8 mouse cellular contexts compared by ENCODE assay signal in genomic region chr17:26451651-26452295, GRCm38 (mm10). TPM values are rescaled to one million over a fixed set of nuclear protein-coding genes. Genes with fewer than 3 reads are reported as not detected.
DNase-seq lines count a peak whose midpoint lies in the region; ATAC-seq and TF ChIP-seq lines count a peak whose summit lies in the region.

No protein-coding gene starts in this region.

- no peak overlapping the region for H3K4me3 ChIP-seq in midbrain, embryonic 11.5 days (ENCODE audit: low read depth, low read length)
- no peak overlapping the region for H3K4me3 ChIP-seq in midbrain, embryonic 13.5 days (replicated peaks)
- H3K4me3 ChIP-seq in embryonic facial prominence, embryonic 15.5 days (replicated peaks), result no peak overlapping the region
- H3K4me3 ChIP-seq in heart, postnatal 0 days (ENCODE audit: low read depth, low read length), result no peak overlapping the region
- H3K4me3 ChIP-seq in limb, embryonic 10.5 days, result no peak overlapping the region

- H3K4me1 ChIP-seq in midbrain, embryonic 11.5 days (ENCODE audit: control insufficient read depth, insufficient read depth, low read length), result no peaks in the 10 kb centered on the region
- H3K4me1 ChIP-seq in midbrain, embryonic 13.5 days (replicated peaks), result no peaks in the 10 kb centered on the region
- peaks cover 11% of the 10 kb centered on the region for H3K4me1 ChIP-seq in embryonic facial prominence, embryonic 15.5 days
- peaks cover 10% of the 10 kb centered on the region for H3K4me1 ChIP-seq in heart, postnatal 0 days (ENCODE audit: control insufficient read depth, insufficient read depth)
- H3K4me1 ChIP-seq in limb, embryonic 10.5 days, result peaks cover 7% of the 10 kb centered on the region; the same call in 1 of the 2 replicates

- peak; percentile 86 for DNase-seq in midbrain, embryonic 11.5 days (ENCODE audit: low spot score, missing footprints)
- DNase-seq in R1 (ENCODE audit: low read depth, low spot score), result peak; percentile 72
- DNase-seq in heart, postnatal 0 days (ENCODE audit: low spot score), result peak; percentile 80
- peak; percentile 48 for DNase-seq in limb, embryonic 10.5 days (ENCODE audit: low spot score)
- no peak for DNase-seq in yolk sac, embryonic 10.5 days (ENCODE audit: low spot score)

- WGBS in midbrain, embryonic 11.5 days, result 35% methylated on average over 8 of the region's 8 CpGs
- WGBS in midbrain, embryonic 13.5 days, result 40% methylated on average over 8 of the region's 8 CpGs
- 29% methylated on average over 8 of the region's 8 CpGs for WGBS in embryonic facial prominence, embryonic 15.5 days
- 29% methylated on average over 8 of the region's 8 CpGs for WGBS in heart, postnatal 0 days
- 37% methylated on average over 8 of the region's 8 CpGs for WGBS in limb, embryonic 10.5 days

- no peaks in the 10 kb centered on the region for H3K9me3 ChIP-seq in midbrain, embryonic 11.5 days (ENCODE audit: control insufficient read depth, low read length)
- no peaks in the 10 kb centered on the region for H3K9me3 ChIP-seq in midbrain, embryonic 13.5 days
- no peaks in the 10 kb centered on the region for H3K9me3 ChIP-seq in embryonic facial prominence, embryonic 15.5 days (replicated peaks)
- H3K9me3 ChIP-seq in heart, postnatal 0 days (replicated peaks; ENCODE audit: control insufficient read depth, low read length), result no peaks in the 10 kb centered on the region
- H3K9me3 ChIP-seq in limb, embryonic 10.5 days (replicated peaks), result no peaks in the 10 kb centered on the region

- no peak for ATAC-seq in midbrain, embryonic 11.5 days (ENCODE audit: low FRiP score)
- ATAC-seq in midbrain, embryonic 13.5 days, result no peak
- ATAC-seq in embryonic facial prominence, embryonic 15.5 days (ENCODE audit: insufficient number of reproducible peaks, low FRiP score, low TSS enrichment, low read depth), result peak; percentile 59
- ATAC-seq in heart, postnatal 0 days (ENCODE audit: insufficient read depth, low read depth), result peak; percentile 74
- peak; percentile 34; the same call in 1 of the 2 replicates for ATAC-seq in neutrophil, adult 5-6 weeks (ENCODE audit: extremely low read depth, insufficient number of reproducible peaks, low FRiP score, poor library complexity, severe bottlenecking)

- no peak for TF ChIP-seq EP300 in heart, postnatal 0 days (IDR thresholded peaks at IDR 0.05; ENCODE audit: low read depth)

- TF ChIP-seq CTCF in heart, postnatal 0 days (IDR thresholded peaks at IDR 0.05; ENCODE audit: low read depth), result peak; percentile 63

- no peak overlapping the region for H3K9ac ChIP-seq in midbrain, embryonic 11.5 days (ENCODE audit: low read length)
- no peak overlapping the region for H3K9ac ChIP-seq in midbrain, embryonic 13.5 days (replicated peaks)
- no peak overlapping the region for H3K9ac ChIP-seq in embryonic facial prominence, embryonic 15.5 days
- 0 out of 2 replicates have a peak overlapping the region, but pooled peaks have one; percentile 8 for H3K9ac ChIP-seq in heart, postnatal 0 days (replicated peaks; ENCODE audit: low read depth, low read length)

- H3K4me2 ChIP-seq in midbrain, embryonic 11.5 days, result no peak overlapping the region
- H3K4me2 ChIP-seq in midbrain, embryonic 13.5 days (replicated peaks), result no peak overlapping the region
- no peak overlapping the region for H3K4me2 ChIP-seq in embryonic facial prominence, embryonic 15.5 days (replicated peaks)
- H3K4me2 ChIP-seq in heart, postnatal 0 days (ENCODE audit: low read depth, low read length), result peak overlapping the region; percentile 35; the same call in 1 of the 2 replicates

- H3K27me3 ChIP-seq in midbrain, embryonic 11.5 days (ENCODE audit: control insufficient read depth, insufficient read depth, low read length), result no peaks in the 10 kb centered on the region
- H3K27me3 ChIP-seq in midbrain, embryonic 13.5 days, result no peaks in the 10 kb centered on the region
- no peaks in the 10 kb centered on the region for H3K27me3 ChIP-seq in embryonic facial prominence, embryonic 15.5 days
- no peaks in the 10 kb centered on the region for H3K27me3 ChIP-seq in heart, postnatal 0 days (ENCODE audit: control insufficient read depth, insufficient read depth, low read length)
- 0 out of 2 replicates have a peak, but pooled peaks cover 6% of the 10 kb centered on the region for H3K27me3 ChIP-seq in limb, embryonic 10.5 days (ENCODE audit: low read depth, poor library complexity, severe bottlenecking)

- H3K36me3 ChIP-seq in midbrain, embryonic 11.5 days (ENCODE audit: control insufficient read depth, insufficient read depth, low read length), result no peaks in the 10 kb centered on the region
- no peaks in the 10 kb centered on the region for H3K36me3 ChIP-seq in midbrain, embryonic 13.5 days
- H3K36me3 ChIP-seq in embryonic facial prominence, embryonic 15.5 days, result no peaks in the 10 kb centered on the region
- peaks cover 17% of the 10 kb centered on the region for H3K36me3 ChIP-seq in heart, postnatal 0 days (replicated peaks; ENCODE audit: control insufficient read depth, insufficient read depth, low read length)
- H3K36me3 ChIP-seq in limb, embryonic 10.5 days, result no peaks in the 10 kb centered on the region

- H3K27ac ChIP-seq in midbrain, embryonic 11.5 days (ENCODE audit: low read depth, low read length), result no peak overlapping the region
- no peak overlapping the region for H3K27ac ChIP-seq in midbrain, embryonic 13.5 days
- H3K27ac ChIP-seq in embryonic facial prominence, embryonic 15.5 days (replicated peaks), result no peak overlapping the region
- peak overlapping the region; percentile 59; the same call in 1 of the 2 replicates for H3K27ac ChIP-seq in heart, postnatal 0 days (ENCODE audit: low read depth)
- 0 out of 2 replicates have a peak overlapping the region, but pooled peaks have one; percentile 17 for H3K27ac ChIP-seq in limb, embryonic 10.5 days

RNA-seq across cellular contexts. Expression of gene Neurl1b, which starts 37.1 kb away (rescaled TPM):
- 0.18 and 0.46 TPM in 2 replicates for polyA plus RNA-seq in midbrain, embryonic 11.5 days (2014; fragmentation: Nextera tagmentation; extraction: Ambion mirVana)
- 0.75 and 0.82 TPM in 2 replicates for polyA plus RNA-seq in midbrain, embryonic 13.5 days (2015; fragmentation: Nextera tagmentation; extraction: Ambion mirVana)
- 1.2 and 1.3 TPM in 2 replicates for polyA plus RNA-seq in embryonic facial prominence, embryonic 15.5 days (2015; fragmentation: Nextera tagmentation; extraction: Ambion mirVana)
- 66.1 and 143 TPM in 2 replicates for total RNA-seq in heart, postnatal 0 days (2014; rRNA removed; ENCODE audit: low replicate concordance)
- polyA plus RNA-seq in heart, postnatal 0 days (2015; fragmentation: Nextera tagmentation; extraction: Ambion mirVana), result 1.2 and 1.6 TPM in 2 replicates
- polyA plus RNA-seq in limb, embryonic 10.5 days (2016; fragmentation: Nextera tagmentation; extraction: Ambion mirVana), result 0.05 and 0.10 TPM in 2 replicates
- 0.12 and 0.49 TPM in 2 replicates for total RNA-seq in neutrophil, adult 5-6 weeks (2017)

Comparison
In these comparisons a context has a peak if more than half of its experiments do, and no peak if none do; other contexts are left out.
1. ATAC-seq: peak in embryonic facial prominence, embryonic 15.5 days (single experiment), heart, postnatal 0 days (single experiment) and neutrophil, adult 5-6 weeks (single experiment); none in midbrain, embryonic 11.5 days (single experiment) and midbrain, embryonic 13.5 days (single experiment).
2. H3K27ac ChIP-seq: peak in heart, postnatal 0 days (single experiment) and limb, embryonic 10.5 days (single experiment); none in midbrain, embryonic 11.5 days (single experiment), midbrain, embryonic 13.5 days (single experiment) and embryonic facial prominence, embryonic 15.5 days (single experiment).